Mouse (Mus musculus): ENCODE measurements at regions not wholly inside any gene's neighbourhood (a gene's known extent, or its start where the extent isn't known, plus 50 kb on each side); places are given as distances from the start of the nearest gene placed in this dataset.
A peak's percentile ranks its signal among the peaks of the same experiment; 100 is the strongest.

DNA sequence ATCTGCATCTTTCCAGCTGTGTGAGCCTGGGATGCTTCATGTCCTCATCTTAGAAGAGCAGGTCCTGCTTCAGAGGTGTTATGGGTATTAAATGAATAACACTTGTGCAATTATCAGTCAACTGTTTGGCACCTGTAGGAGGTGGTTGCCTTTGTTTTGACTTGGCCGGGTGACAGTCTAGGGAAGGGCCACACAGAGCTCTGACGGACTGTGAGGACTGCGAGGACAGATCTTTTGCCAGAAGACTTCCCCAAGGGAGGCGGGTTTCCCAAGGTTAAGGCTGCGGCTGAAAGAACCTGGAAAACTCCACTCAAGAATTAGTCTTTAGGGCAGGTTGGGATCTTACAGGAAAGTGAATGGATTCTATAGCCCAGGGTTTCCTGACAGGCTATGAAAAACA lies 239.8 kb downstream of the Ikzf2 start:
- Histone ChIP-seq H3K27ac (ENCODE audit: insufficient read depth, low read length) (no peak overlapping the region), H3K4me1 (ENCODE audit: control insufficient read depth, insufficient read depth, low read length) (no peaks in the 10 kb centered on the region), H3K4me3 (ENCODE audit: insufficient read depth, low read length) (no peak overlapping the region)
- TF ChIP-seq CTCF (IDR thresholded peaks at IDR 0.05; ENCODE audit: borderline replicate concordance, insufficient read depth, low read length) (no peak), POLR2A (IDR thresholded peaks at IDR 0.05; ENCODE audit: low read depth, low read length) (no peak)

DNA sequence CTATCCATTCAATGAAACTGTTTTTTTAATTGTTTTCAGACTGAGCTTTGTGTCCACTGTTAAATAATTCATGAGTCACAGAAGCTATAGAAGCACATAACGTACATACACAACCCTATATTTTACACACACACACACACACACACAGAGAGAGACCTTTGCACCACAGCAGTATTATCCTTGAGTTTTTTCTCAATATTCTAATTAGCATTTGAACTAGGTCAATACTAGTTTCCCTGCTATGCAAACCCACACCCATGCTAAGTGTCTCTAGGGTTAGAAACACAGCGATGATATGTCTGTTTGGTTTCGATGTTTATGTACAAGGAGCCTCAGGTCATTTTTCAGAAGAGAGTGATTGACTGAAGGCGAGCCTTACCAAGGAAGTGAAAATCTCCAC lies 242.3 kb downstream of the Ikzf2 start:
- H3K27ac ChIP-seq (ENCODE audit: insufficient read depth, low read length) = no peak overlapping the region
- H3K4me3 ChIP-seq (ENCODE audit: insufficient read depth, low read length) = no peak overlapping the region
- no peak for TF ChIP-seq POLR2A (IDR thresholded peaks at IDR 0.05; ENCODE audit: low read depth, low read length)
- H3K4me1 ChIP-seq (ENCODE audit: control insufficient read depth, insufficient read depth, low read length) = no peaks in the 10 kb centered on the region

DNA sequence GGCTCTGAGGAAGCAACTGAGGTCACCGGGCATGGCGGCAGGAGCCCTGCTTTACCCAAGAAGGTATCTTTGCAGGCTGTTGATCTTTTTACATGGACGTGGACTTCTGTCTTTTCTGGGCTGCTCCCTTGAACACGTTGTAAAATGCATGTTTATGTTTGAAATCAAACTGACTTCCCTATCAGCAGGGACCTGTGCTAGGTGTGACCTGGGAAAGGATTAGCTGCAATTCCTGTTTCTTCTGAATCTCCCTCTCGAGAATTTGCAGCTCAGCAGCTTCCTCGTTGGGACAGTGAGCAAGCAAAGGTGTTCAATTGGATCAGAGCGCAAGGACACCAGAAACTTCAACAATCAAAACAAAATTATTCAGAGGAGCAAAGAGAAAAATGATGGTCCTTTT lies 243.6 kb downstream of the Ikzf2 start:
- TF ChIP-seq POLR2A (IDR thresholded peaks at IDR 0.05; ENCODE audit: low read depth, low read length) = no peak
- no peak for TF ChIP-seq CTCF (IDR thresholded peaks at IDR 0.05; ENCODE audit: borderline replicate concordance, insufficient read depth, low read length)
- Histone ChIP-seq H3K4me1 (ENCODE audit: control insufficient read depth, insufficient read depth, low read length) (no peaks in the 10 kb centered on the region), H3K4me3 (ENCODE audit: insufficient read depth, low read length) (no peak overlapping the region), H3K27ac (ENCODE audit: insufficient read depth, low read length) (no peak overlapping the region)

DNA sequence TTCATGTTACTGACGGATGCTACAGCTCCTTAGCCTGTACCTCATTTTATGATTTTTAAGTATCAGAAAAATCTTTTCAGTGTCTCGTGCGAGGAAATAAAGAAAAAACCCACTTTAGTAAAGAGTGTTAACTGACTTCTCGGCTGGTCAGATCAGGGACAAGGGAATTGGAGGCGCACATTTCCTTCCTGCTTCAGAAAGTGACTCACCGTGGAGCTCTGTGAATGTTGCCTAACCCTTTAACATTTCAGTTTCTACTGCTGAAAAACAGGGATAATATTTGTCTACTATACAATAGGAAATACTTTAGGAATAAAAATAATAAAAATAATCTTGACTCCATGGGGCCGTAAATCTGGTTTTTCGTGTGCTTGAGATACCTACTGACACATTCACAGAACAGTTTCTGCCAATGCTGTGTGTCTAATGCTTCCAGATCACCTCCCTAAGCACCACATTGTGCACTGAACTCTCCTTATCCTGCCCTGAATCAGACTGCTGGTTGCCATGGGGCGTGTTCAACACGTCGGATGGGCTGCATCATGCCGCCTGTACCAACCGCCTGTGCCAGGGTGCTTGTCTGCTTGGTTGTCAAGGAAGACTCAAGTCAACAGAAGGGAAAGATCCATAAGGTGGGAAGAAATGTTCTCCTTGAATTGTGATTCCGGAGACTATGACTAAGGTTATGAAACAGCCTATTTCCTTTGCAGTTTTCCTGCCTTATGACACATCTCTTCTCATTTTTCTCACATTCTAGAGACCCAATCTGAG lies 246.3 kb downstream of the Ikzf2 start:
- Histone ChIP-seq H3K27ac (ENCODE audit: insufficient read depth, low read length) (peak overlapping the region; percentile 49), H3K4me1 (ENCODE audit: control insufficient read depth, insufficient read depth, low read length) (no peaks in the 10 kb centered on the region), H3K4me3 (ENCODE audit: insufficient read depth, low read length) (no peak overlapping the region)
- no peak for TF ChIP-seq CTCF (IDR thresholded peaks at IDR 0.05; ENCODE audit: borderline replicate concordance, insufficient read depth, low read length)
- no peak for TF ChIP-seq POLR2A (IDR thresholded peaks at IDR 0.05; ENCODE audit: low read depth, low read length)

DNA sequence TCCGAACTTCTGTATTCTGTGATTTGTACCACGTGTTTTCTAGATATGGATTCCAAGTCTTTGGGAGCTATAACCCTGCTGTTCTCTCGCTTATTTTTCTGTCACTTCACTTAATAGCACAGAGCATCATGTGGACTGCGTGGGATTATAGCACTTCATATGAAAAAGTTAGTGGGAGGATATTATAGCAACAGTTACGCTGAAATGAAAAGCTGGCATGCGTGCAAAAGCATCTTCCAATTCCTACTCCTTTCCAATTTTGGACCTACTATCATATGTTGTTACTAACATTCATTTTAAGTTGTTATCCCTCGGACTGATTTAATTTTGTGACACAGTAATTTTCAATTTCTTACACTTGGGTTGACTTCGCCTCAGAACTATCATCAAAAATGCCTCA lies 250.0 kb downstream of the Ikzf2 start:
- Histone ChIP-seq H3K27ac (ENCODE audit: insufficient read depth, low read length) (no peak overlapping the region), H3K4me1 (ENCODE audit: control insufficient read depth, insufficient read depth, low read length) (no peaks in the 10 kb centered on the region; the same call in 1 of the 2 replicates), H3K4me3 (ENCODE audit: insufficient read depth, low read length) (no peak overlapping the region)
- TF ChIP-seq CTCF (IDR thresholded peaks at IDR 0.05; ENCODE audit: borderline replicate concordance, insufficient read depth, low read length) = no peak
- TF ChIP-seq POLR2A (IDR thresholded peaks at IDR 0.05; ENCODE audit: low read depth, low read length) = no peak

DNA sequence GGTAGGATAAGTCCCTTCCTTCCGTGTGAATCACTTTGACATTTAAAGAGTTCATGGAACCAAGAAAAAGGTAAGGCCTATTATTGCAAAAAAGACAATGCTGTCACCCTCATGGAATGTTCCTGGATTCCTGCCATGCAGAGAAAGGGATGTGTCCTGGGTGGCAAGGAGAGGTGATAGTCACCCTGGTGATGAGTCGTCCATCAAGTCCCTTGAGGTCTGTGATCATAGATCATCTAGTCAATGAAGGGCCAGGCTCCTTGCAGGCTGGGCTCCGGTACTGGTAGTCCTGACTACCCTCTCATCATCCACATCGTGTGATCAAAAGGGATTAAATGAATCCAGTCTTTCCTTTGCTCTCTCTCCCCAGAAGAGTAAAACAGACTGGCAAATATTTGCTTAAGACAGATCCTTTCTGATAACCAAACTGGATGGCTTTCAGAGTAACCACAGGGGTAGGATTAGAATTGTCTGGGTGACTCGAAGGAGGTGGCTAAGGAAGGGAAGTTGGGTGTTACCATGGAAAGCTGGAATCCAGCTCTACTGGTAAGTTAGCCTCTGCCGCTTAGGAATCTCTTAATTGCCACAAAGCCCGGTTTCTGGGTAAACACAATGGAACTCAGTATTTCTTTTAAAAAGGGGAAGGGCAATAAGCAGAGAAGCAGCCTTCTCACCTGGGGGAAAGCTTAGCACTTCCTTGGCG lies 253.2 kb downstream of the Ikzf2 start:
- Histone ChIP-seq H3K27ac (ENCODE audit: insufficient read depth, low read length) (no peak overlapping the region), H3K4me1 (ENCODE audit: control insufficient read depth, insufficient read depth, low read length) (no peaks in the 10 kb centered on the region; the same call in 1 of the 2 replicates), H3K4me3 (ENCODE audit: insufficient read depth, low read length) (no peak overlapping the region)
- TF ChIP-seq POLR2A (IDR thresholded peaks at IDR 0.05; ENCODE audit: low read depth, low read length) = no peak
- no peak for TF ChIP-seq CTCF (IDR thresholded peaks at IDR 0.05; ENCODE audit: borderline replicate concordance, insufficient read depth, low read length)

DNA sequence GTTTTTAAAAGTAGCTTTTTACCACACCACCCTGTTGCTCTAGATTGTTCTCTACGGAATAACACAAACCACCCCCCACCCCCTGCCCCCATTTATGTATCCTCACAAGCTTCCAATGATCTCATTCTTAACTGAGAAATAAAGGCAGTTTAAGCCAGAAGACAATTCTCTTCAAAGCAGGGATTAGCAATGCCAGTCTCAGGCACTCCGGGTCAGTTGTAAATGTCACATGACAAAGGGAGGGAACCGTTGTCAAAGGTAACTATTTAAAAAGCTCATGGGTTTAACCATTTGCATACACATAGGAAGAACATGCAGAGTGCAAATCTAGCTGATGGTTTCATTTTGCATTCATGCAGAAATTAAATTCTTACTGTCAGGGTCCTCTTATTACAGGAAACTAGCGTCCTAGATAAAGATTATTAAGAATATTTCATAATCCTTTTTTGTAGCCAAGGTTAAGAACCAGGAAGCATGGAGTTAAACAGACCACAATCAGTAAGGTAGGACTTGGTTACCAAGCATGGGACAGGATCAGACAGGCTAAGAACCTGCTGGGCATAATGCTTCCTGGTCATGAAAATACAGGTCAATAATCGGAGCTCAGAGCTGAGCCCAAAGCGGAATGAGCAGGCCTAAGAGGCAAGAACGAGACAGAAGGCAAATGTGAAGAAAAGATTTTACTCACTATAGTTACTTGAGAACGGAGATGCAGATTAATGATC lies 256.2 kb downstream of the Ikzf2 start:
- TF ChIP-seq CTCF (IDR thresholded peaks at IDR 0.05; ENCODE audit: borderline replicate concordance, insufficient read depth, low read length) = no peak

DNA sequence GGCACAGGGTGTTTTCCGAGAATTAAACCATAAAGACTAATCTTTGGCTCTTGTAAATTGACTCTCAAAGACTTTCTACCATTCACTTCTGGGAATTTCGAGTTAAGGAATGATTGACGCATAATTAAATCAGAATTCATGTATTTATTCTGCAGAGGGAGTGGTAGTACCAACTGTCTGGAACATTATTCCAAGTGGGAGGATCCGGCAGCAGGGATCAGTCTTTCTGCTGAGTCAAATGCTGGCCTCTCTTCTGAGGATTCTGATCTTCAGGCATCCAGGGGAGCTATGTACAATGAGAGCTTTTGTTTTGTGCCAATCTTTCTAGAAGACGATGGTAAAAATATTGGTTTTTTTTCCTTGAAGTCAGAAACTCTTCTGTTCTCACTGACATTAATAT lies 257.4 kb downstream of the Ikzf2 start:
- no peaks in the 10 kb centered on the region; the same call in 1 of the 2 replicates for H3K4me1 ChIP-seq (ENCODE audit: control insufficient read depth, insufficient read depth, low read length)
- TF ChIP-seq POLR2A (IDR thresholded peaks at IDR 0.05; ENCODE audit: low read depth, low read length) = no peak
- TF ChIP-seq CTCF (IDR thresholded peaks at IDR 0.05; ENCODE audit: borderline replicate concordance, insufficient read depth, low read length) = no peak
- no peak overlapping the region for H3K4me3 ChIP-seq (ENCODE audit: insufficient read depth, low read length)
- H3K27ac ChIP-seq (ENCODE audit: insufficient read depth, low read length) = no peak overlapping the region

More for the DNA sequence above, 256.2 kb downstream of the Ikzf2 start:
- Histone ChIP-seq H3K4me1 (ENCODE audit: control insufficient read depth, insufficient read depth, low read length) (no peaks in the 10 kb centered on the region; the same call in 1 of the 2 replicates), H3K4me3 (ENCODE audit: insufficient read depth, low read length) (no peak overlapping the region), H3K27ac (ENCODE audit: insufficient read depth, low read length) (no peak overlapping the region)

DNA sequence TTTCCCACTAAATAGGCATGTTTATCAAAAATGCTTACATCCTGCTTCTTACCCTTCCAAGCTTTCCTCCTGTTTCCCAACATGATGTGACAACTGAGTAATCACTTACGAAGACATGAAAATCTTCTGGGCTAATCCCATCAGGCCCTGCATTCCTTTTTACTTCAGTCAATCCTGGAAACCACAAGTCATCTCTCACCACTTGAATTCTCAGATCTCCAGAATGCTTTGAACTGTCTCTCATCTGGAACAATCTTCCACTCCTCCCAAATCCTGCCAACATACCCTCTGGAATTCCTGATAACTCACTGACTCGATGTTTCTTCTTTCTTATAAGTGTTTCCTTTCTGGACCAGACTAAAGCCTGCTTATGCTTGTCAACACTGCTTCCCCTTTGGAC lies 289.4 kb downstream of the Ikzf2 start:
- TF ChIP-seq POLR2A (IDR thresholded peaks at IDR 0.05; ENCODE audit: low read depth, low read length) (no peak), CTCF (IDR thresholded peaks at IDR 0.05; ENCODE audit: borderline replicate concordance, insufficient read depth, low read length) (no peak)
- H3K4me3 ChIP-seq (ENCODE audit: insufficient read depth, low read length) = no peak overlapping the region

DNA sequence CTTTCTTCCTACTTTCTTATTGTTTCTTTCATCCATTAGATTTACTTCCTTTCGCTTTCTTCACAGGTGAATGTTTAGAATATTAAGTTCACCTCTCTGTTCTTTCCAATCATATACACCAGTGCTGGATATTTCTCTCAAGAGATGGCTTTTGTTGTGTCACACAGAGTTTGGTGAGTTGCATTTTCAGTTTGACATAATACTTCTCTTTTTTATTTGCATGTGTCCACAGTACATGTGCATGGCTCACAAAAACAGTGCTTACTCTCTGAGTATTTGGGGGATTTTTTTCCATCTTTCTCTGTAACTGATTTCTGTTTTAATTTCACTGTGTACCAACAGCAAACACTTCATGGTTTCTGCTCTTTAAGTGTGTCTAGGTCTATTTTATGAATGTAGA lies 274.5 kb upstream of the Erbb4 start:
- H3K27ac ChIP-seq (ENCODE audit: insufficient read depth, low read length) = no peak overlapping the region
- TF ChIP-seq POLR2A (IDR thresholded peaks at IDR 0.05; ENCODE audit: low read depth, low read length) = no peak
- no peak for TF ChIP-seq CTCF (IDR thresholded peaks at IDR 0.05; ENCODE audit: borderline replicate concordance, insufficient read depth, low read length)
- H3K4me3 ChIP-seq (ENCODE audit: insufficient read depth, low read length) = no peak overlapping the region
- no peaks in the 10 kb centered on the region; the same call in 1 of the 2 replicates for H3K4me1 ChIP-seq (ENCODE audit: control insufficient read depth, insufficient read depth, low read length)

More for the DNA sequence above, 289.4 kb downstream of the Ikzf2 start:
- Histone ChIP-seq H3K27ac (ENCODE audit: insufficient read depth, low read length) (peak overlapping the region; percentile 52; the same call in 1 of the 2 replicates), H3K4me1 (ENCODE audit: control insufficient read depth, insufficient read depth, low read length) (peaks cover 2% of the 10 kb centered on the region; the same call in 1 of the 2 replicates)
